Mouse (Mus musculus): ENCODE measurements around the gene Gm21970.

DNA sequence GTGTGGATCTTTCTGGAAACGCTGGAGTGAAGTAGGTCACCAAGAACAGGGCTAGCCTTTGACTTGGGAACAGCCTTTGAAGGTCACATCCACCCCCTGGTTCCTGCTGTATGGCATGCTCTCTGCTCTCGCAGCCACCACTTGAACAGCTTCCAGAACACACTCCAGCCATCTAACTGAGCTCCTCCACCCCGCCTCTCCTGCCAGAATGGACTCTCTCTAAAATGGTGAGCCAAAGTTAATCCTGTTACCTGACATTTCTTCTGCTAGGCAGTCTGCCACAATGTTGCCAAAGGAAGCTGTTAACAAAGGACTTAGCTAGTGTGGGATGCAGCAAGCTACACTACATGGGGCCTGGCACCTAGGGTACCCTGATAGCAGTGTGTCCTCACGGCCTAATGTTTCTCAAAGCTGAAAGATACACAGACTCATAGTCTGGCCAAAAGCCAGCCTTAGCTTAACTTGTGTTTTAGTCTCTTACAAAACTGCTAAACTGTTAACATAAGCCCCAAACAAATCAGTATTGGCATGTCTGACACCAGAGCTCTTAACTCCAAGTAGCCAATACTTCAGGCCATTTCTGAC lies 3.4 kb downstream of the Gm21970 start:
- no peak for TF ChIP-seq POLR2A (IDR thresholded peaks at IDR 0.05; ENCODE audit: low read depth, low read length)
- no peak for TF ChIP-seq CTCF (IDR thresholded peaks at IDR 0.05; ENCODE audit: extremely low read depth, insufficient read depth, insufficient read length, insufficient replicate concordance)
